Mouse (Mus musculus) frontal cortex, postnatal 25 days (tissue): Measurements from ENCODE around the gene Gm11060.

Source experiments
- DNase-seq, 2 experiments: peaks; one replicate each; pipeline ENCODE4 v3.0.0; 2022; ENCODE audit warnings: low spot score in 2 of 2

Gene Gm11060

GRCm38 (mm10) chr2:105117669-105118068, 25.9 kb downstream of the Gm11060 start:
- no peak for DNase-seq

- no peak for DNase-seq
Observed at GRCm38 (mm10) chr2:105122216-105122615, 30.4 kb downstream of the Gm11060 start.

- no peak for DNase-seq
Observed at GRCm38 (mm10) chr2:105122886-105123285, 31.1 kb downstream of the Gm11060 start.

- DNase-seq = no peak
Observed at GRCm38 (mm10) chr2:105123431-105123830, 31.6 kb downstream of the Gm11060 start.

GRCm38 (mm10) chr2:105123881-105124280, 32.1 kb downstream of the Gm11060 start:
- DNase-seq = no peak

GRCm38 (mm10) chr2:105124391-105124790, 32.6 kb downstream of the Gm11060 start:
- DNase-seq = no peak

GRCm38 (mm10) chr2:105125205-105125604, 33.4 kb downstream of the Gm11060 start:
- no peak for DNase-seq

- no peak for DNase-seq
Observed at GRCm38 (mm10) chr2:105125641-105126040, 33.8 kb downstream of the Gm11060 start.

GRCm38 (mm10) chr2:105126279-105126678, 34.5 kb downstream of the Gm11060 start, which contains the start of gene Wt1:
Gene Wt1, plus strand, starts transcription at chr2:105126529.
- DNase-seq = no peak

GRCm38 (mm10) chr2:105126691-105127530, 35.1 kb downstream of the Gm11060 start:
- DNase-seq = no peak

- no peak for DNase-seq
Observed at GRCm38 (mm10) chr2:105127531-105128480, 36.0 kb downstream of the Gm11060 start.

GRCm38 (mm10) chr2:105128564-105128963, 36.7 kb downstream of the Gm11060 start:
- DNase-seq = no peak

GRCm38 (mm10) chr2:105130351-105131060, 38.7 kb downstream of the Gm11060 start:
- DNase-seq = no peak

GRCm38 (mm10) chr2:105131061-105131810, 39.4 kb downstream of the Gm11060 start:
- DNase-seq = no peak

GRCm38 (mm10) chr2:105131811-105132100, 39.9 kb downstream of the Gm11060 start:
- no peak for DNase-seq

GRCm38 (mm10) chr2:105132300-105132699, 40.5 kb downstream of the Gm11060 start:
- DNase-seq = no peak

GRCm38 (mm10) chr2:105132933-105133795, 41.3 kb downstream of the Gm11060 start:
- no peak for DNase-seq

- DNase-seq = no peak
Observed at GRCm38 (mm10) chr2:105134296-105134695, 42.5 kb downstream of the Gm11060 start.

GRCm38 (mm10) chr2:105139471-105139870, 47.7 kb downstream of the Gm11060 start:
- no peak for DNase-seq

GRCm38 (mm10) chr2:105141371-105141770, 49.6 kb downstream of the Gm11060 start:
- no peak for DNase-seq
